Mouse (Mus musculus): Measurements from ENCODE around the gene Nr0b2. TPM values are rescaled to one million over a fixed set of nuclear protein-coding genes. Genes with fewer than 3 reads are reported as not detected.

Gene Nr0b2
- polyA plus RNA-seq, 1 experiment: not detected

DNA sequence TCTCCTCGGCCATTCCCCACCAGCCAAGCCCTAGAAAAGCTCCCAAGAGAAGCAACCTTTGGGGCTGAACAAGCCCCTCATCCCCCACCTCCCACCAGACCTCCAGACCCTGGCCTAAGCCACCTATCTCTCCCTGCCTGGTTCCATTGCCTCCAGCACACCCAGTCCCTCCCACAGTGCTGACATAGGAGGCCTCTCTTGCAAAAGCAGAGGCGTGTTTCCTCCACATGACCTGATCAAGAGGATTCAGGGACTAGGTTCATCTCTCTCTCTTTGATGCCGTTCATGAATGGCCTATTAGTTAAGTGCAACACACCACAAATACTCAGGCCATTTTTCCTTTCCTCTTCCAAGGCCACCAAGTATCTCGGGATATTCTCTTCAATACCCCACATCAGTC lies 6.7 kb downstream of the Nr0b2 start:
- Histone ChIP-seq H3K27ac (ENCODE audit: insufficient read depth, low read depth, low read length) (no peak overlapping the region), H3K4me3 (ENCODE audit: insufficient read depth, low read length) (no peak overlapping the region), H3K4me1 (ENCODE audit: control insufficient read depth, insufficient read depth, low read length) (peaks cover 8% of the 10 kb centered on the region)
- TF ChIP-seq CTCF (IDR thresholded peaks at IDR 0.05; ENCODE audit: low read depth, low read length) (no peak), POLR2A (IDR thresholded peaks at IDR 0.05; ENCODE audit: borderline replicate concordance, low read depth, low read length) (no peak)

DNA sequence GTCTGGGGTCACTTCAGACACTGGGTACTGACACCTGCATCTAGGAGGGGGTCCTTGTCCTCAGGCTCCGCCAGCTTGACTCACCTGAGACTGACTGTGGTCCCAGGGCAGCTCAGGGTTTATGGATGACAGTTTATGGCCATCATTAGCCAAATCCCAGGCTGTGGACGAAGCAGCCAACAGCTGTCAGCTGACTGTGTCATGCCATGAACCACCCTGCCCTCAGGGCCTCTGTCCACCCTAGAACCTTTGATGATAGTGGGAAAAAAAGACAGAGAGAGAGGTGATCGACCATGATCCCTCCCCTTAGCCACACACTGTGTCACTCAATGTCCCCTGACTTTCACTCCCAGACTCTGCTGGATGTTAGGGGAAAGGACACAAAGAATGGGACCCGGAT lies 8.4 kb downstream of the Nr0b2 start:
- Histone ChIP-seq H3K4me1 (ENCODE audit: control insufficient read depth, insufficient read depth, low read length) (peaks cover 8% of the 10 kb centered on the region), H3K27ac (ENCODE audit: insufficient read depth, low read depth, low read length) (no peak overlapping the region), H3K4me3 (ENCODE audit: insufficient read depth, low read length) (no peak overlapping the region)
- no peak for TF ChIP-seq POLR2A (IDR thresholded peaks at IDR 0.05; ENCODE audit: borderline replicate concordance, low read depth, low read length)
- no peak for TF ChIP-seq CTCF (IDR thresholded peaks at IDR 0.05; ENCODE audit: low read depth, low read length)

DNA sequence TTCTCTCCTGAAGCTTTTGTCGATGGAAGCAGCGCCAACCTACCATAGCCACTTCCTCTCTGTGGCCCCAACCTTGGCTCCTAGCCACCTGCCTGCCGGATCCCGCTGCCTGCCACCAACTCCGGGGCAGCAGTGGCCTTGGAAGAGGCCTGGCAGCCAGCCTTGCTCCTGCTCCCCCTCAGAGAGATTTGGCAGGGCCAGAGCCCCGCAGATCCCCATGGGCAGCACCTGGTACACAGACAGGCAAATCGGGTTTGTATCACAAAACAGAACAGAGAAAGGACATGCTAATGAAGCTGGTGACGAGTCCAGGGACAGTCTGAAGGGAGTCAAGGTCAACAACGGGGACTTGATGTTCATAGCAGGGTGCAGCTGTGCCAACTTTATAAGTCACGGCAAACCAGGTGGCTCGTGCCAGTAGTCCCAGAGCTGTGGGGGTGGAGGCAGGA lies 10.0 kb downstream of the Nr0b2 start:
- no peak overlapping the region for H3K4me3 ChIP-seq (ENCODE audit: insufficient read depth, low read length)
- peaks cover 8% of the 10 kb centered on the region for H3K4me1 ChIP-seq (ENCODE audit: control insufficient read depth, insufficient read depth, low read length)
- H3K27ac ChIP-seq (ENCODE audit: insufficient read depth, low read depth, low read length): no peak overlapping the region
- TF ChIP-seq POLR2A (IDR thresholded peaks at IDR 0.05; ENCODE audit: borderline replicate concordance, low read depth, low read length) (no peak), CTCF (IDR thresholded peaks at IDR 0.05; ENCODE audit: low read depth, low read length) (no peak)

DNA sequence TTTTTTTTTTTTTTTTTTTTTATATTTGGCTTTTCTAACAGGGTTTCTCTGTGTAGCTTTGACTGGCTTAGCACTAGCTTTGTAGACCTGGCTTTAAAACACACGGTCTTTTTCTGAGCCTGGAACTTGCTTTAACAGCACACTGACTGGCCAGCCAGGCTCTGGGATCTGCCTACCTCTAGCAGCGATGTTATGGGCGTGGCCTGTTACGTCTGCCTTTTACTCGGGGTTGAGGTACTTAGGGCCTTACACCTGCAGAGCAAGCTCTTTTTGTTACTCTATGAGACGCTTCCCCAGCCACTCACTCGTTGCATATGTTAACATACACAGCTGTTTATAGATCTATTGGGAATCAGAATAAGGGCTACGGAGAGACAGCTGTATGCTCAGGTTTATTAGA lies 14.1 kb downstream of the Nr0b2 start:
- Histone ChIP-seq H3K4me3 (ENCODE audit: insufficient read depth, low read length) (no peak overlapping the region), H3K4me1 (ENCODE audit: control insufficient read depth, insufficient read depth, low read length) (peaks cover 14% of the 10 kb centered on the region), H3K27ac (ENCODE audit: insufficient read depth, low read depth, low read length) (no peak overlapping the region)
- TF ChIP-seq CTCF (IDR thresholded peaks at IDR 0.05; ENCODE audit: low read depth, low read length) (no peak), POLR2A (IDR thresholded peaks at IDR 0.05; ENCODE audit: borderline replicate concordance, low read depth, low read length) (no peak)

DNA sequence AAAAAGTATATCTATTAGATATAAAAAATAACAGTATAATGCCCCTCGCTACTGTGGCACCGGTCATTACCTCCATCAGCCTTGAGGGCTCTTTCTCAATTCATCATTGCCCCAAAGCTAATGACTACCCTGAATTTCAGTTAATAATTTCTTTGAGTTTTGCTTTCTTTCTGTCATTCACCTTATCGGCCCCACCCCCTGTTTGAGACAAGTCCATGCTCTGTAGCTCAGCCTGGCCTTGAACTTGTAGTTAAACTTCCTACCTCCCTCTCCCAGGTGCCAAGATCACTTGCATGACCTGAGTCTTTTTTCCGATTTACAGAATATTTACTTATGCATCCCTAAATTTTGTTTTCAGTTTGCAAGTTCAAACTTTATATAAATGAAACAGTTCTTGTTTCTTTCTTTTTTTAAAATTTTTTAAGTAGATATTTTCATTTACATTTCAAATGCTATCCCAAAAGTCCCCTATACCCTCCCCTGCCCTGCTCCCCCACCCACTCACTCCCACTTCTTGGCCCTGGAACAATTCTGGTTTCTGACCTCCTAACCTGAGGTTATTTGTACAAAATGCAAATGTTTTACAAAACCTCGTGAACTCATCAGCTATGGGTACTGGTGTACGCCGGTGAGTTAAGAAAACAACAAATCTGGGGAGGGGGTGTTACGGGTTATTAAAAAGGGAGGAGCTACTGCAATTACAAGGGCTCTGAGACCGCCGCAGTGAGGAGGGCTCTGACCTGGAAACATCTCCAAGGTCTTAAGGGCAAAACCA lies 16.3 kb downstream of the Nr0b2 start:
- H3K4me3 ChIP-seq (ENCODE audit: insufficient read depth, low read length): no peak overlapping the region
- no peak overlapping the region for H3K27ac ChIP-seq (ENCODE audit: insufficient read depth, low read depth, low read length)
- TF ChIP-seq POLR2A (IDR thresholded peaks at IDR 0.05; ENCODE audit: borderline replicate concordance, low read depth, low read length): no peak
- TF ChIP-seq CTCF (IDR thresholded peaks at IDR 0.05; ENCODE audit: low read depth, low read length): no peak
- H3K4me1 ChIP-seq (ENCODE audit: control insufficient read depth, insufficient read depth, low read length): peaks cover 6% of the 10 kb centered on the region; the same call in 1 of the 2 replicates

DNA sequence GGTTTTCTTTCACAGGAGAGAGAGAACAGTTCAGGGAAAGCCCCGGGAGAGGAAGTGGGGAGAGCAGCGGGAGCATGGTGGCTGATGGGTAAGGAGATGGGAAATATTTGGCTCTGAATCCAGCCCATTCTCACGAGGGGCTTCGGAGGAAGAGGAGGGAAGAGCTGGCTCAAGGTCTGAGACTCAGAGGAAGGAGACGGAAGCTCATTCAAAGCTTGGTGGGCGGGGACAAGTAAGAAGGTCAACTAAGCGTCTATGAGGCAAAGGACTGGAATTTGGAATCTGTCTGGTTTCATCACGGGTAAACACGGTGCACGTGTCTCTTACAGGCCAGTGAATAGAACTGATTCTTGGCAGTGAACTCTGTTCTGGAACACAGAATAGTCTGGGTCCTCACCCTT lies 16.9 kb downstream of the Nr0b2 start:
- H3K4me3 ChIP-seq (ENCODE audit: insufficient read depth, low read length): no peak overlapping the region
- TF ChIP-seq CTCF (IDR thresholded peaks at IDR 0.05; ENCODE audit: low read depth, low read length): no peak
- TF ChIP-seq POLR2A (IDR thresholded peaks at IDR 0.05; ENCODE audit: borderline replicate concordance, low read depth, low read length): no peak
- peaks cover 6% of the 10 kb centered on the region; the same call in 1 of the 2 replicates for H3K4me1 ChIP-seq (ENCODE audit: control insufficient read depth, insufficient read depth, low read length)
- no peak overlapping the region for H3K27ac ChIP-seq (ENCODE audit: insufficient read depth, low read depth, low read length)

DNA sequence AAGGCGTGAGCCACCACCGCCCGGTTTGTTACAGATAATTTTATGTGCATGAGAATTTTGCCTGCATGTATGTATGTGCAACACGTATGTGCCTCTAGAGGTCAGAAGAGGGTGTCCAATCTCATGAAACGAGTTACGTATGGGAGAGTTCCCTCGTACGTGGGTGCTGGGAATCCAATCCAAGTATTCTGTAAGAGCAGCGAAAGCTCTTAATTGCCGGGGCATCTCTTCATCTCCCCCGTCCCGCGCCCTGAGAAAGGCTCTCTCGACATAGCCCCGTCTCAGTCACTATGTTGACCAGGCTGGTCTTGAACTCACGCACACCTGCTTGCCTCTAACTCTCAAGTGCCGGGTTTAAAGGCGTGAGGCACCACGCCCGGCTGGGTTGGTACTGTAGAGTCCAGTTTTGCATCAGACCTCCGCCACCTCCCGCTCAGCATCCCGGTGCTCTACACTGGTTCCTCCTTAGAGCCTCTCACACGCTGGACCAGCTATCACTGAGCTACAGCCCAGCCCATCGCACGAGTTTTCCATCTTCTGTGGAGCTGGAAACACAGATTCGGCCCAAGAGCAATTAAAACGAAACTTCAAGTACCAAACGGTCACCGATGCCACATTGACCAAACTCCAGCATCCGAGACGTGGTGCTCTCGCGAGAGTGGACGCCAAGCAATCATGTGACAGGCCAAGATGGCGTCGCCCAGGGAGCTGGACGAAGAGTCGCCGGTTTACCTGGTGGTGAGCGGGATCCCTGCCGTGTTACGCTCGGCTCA lies 21.1 kb downstream of the Nr0b2 start, which contains the start of gene Gpatch3:
Gene Gpatch3, plus strand, starts transcription at position 676 of the 773 bp plus-strand sequence.
- peaks cover 12% of the 10 kb centered on the region for H3K4me1 ChIP-seq (ENCODE audit: control insufficient read depth, insufficient read depth, low read length)
- TF ChIP-seq POLR2A (IDR thresholded peaks at IDR 0.05; ENCODE audit: borderline replicate concordance, low read depth, low read length) (no peak; the same call in 1 of the 2 replicates), CTCF (IDR thresholded peaks at IDR 0.05; ENCODE audit: low read depth, low read length) (no peak)
- H3K27ac ChIP-seq (ENCODE audit: insufficient read depth, low read depth, low read length): peak within 1 kb of the TSS; percentile 52
- peak within 1 kb of the TSS; percentile 81 for H3K4me3 ChIP-seq (ENCODE audit: insufficient read depth, low read length)

DNA sequence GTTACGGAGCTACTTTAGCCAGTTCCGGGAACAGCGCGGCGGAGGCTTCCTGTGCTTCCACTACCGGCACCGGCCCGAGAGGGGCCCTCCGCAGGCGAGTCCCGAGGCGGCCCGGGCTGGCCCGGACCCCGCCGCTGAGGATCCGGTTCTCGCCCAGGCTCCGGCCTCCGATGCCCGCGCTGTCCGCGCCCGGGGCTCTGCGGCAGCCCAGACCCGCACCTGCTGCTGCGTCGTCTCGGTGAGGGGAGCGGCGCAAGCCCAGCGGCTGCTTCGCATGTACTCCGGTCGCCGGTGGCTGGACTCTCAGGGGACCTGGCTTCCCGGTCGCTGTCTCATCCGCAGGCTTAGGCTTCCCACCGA lies 21.6 kb downstream of the Nr0b2 start:
- H3K4me1 ChIP-seq (ENCODE audit: control insufficient read depth, insufficient read depth, low read length): peaks cover 11% of the 10 kb centered on the region
- peak overlapping the region; percentile 81 for H3K4me3 ChIP-seq (ENCODE audit: insufficient read depth, low read length)
- H3K27ac ChIP-seq (ENCODE audit: insufficient read depth, low read depth, low read length): peak overlapping the region; percentile 52
- no peak for TF ChIP-seq POLR2A (IDR thresholded peaks at IDR 0.05; ENCODE audit: borderline replicate concordance, low read depth, low read length)

DNA sequence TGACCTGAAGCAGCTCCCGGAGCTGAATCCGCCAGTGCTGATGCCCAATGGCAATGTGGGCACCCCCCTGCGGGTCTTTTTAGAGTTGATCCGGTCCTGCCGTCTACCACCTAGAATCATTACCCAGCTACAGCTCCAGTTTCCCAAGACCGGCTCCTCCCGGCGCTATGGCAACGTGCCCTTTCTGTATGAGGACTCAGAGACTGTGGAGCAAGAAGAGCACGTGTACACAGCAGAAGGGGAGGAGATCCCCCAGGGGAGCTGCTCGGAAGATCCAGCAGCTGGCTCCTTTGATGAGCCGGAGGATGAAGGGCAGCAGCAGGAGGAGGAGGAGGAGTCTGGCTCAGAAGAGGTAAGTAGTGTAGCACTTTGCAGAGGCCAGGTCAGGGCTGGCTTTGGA lies 24.8 kb downstream of the Nr0b2 start:
- TF ChIP-seq CTCF (IDR thresholded peaks at IDR 0.05; ENCODE audit: low read depth, low read length) (no peak), POLR2A (IDR thresholded peaks at IDR 0.05; ENCODE audit: borderline replicate concordance, low read depth, low read length) (no peak)
- Histone ChIP-seq H3K4me1 (ENCODE audit: control insufficient read depth, insufficient read depth, low read length) (peaks cover 7% of the 10 kb centered on the region), H3K27ac (ENCODE audit: insufficient read depth, low read depth, low read length) (no peak overlapping the region), H3K4me3 (ENCODE audit: insufficient read depth, low read length) (no peak overlapping the region)

DNA sequence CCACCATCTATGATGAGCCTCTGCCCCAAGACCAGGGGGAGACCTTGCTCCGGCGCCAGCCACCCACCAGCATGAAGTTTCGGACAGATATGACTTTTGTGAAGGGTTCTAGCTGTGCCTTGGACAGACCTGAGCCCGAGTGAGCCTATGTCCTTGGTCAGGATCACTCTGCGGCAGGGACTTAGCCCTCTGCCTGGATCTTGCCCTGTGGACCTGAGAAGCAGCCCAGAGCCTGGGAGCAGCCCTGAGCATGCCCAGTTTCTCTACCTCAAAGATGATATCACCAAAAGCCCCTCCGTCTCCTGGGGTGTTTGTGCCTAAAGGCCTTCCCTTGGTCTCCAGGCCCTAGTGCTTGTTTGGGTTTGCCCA lies 30.5 kb downstream of the Nr0b2 start:
- peak overlapping the region; percentile 86 for H3K4me3 ChIP-seq (ENCODE audit: insufficient read depth, low read length)
- H3K27ac ChIP-seq (ENCODE audit: insufficient read depth, low read depth, low read length): peak overlapping the region; percentile 32
- TF ChIP-seq CTCF (IDR thresholded peaks at IDR 0.05; ENCODE audit: low read depth, low read length) (no peak), POLR2A (IDR thresholded peaks at IDR 0.05; ENCODE audit: borderline replicate concordance, low read depth, low read length) (no peak)
- H3K4me1 ChIP-seq (ENCODE audit: control insufficient read depth, insufficient read depth, low read length): peaks cover 26% of the 10 kb centered on the region
